Comparison of ENCODE assay signal across 18 mouse cellular contexts in the genomic region with DNA sequence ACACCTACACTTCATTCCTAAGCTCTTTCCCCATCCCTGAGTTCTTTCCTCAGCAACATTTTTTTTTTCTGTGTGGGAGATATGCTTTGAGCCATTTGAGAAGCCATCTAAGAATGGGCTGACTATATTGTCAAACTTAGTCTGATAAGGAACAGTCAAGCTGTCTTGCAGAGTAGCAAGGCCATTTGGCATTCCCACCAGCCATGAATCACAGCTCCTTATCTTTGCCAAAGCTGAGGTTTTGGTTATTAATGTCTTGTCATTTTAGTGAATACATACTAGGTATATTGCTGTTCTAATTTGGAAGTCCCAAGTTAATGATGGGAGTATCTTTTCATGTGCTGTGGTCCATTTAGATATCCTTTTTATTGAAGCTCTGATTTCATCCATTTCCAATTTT.
DNase-seq lines count a peak whose midpoint lies in the region; ATAC-seq lines count a peak whose summit lies in the region.
"Had no signal": no experiment of that assay in that cellular context is flagged by ENCODE, and none has a peak within 500 bp of the region (broad histone marks: within the 10 kb centered on the region; RNA-seq: fewer than 3 reads in every experiment).

No protein-coding gene starts in this region.

- H3K4me2 ChIP-seq in neural tube, embryonic 15.5 days, result no peak overlapping the region
- H3K4me2 ChIP-seq: embryonic facial prominence, embryonic 12.5 days; forebrain, embryonic 13.5 days; forebrain, embryonic 15.5 days had no signal

- H3K9ac ChIP-seq in neural tube, embryonic 15.5 days (replicated peaks), result no peak overlapping the region
- H3K9ac ChIP-seq: embryonic facial prominence, embryonic 12.5 days; forebrain, embryonic 13.5 days; forebrain, embryonic 15.5 days; forebrain, postnatal 0 days had no signal

- H3K27ac ChIP-seq in neural tube, embryonic 15.5 days (replicated peaks), result no peak overlapping the region
- H3K27ac ChIP-seq: embryonic facial prominence, embryonic 10.5 days; embryonic facial prominence, embryonic 12.5 days; forebrain, embryonic 13.5 days; forebrain, embryonic 15.5 days had no signal

- H3K9me3 ChIP-seq in neural tube, embryonic 15.5 days (replicated peaks), result no peaks in the 10 kb centered on the region
- H3K9me3 ChIP-seq: embryonic facial prominence, embryonic 10.5 days; embryonic facial prominence, embryonic 12.5 days; forebrain, embryonic 13.5 days; forebrain, embryonic 15.5 days had no signal

- H3K27me3 ChIP-seq in neural tube, embryonic 15.5 days (replicated peaks), result no peaks in the 10 kb centered on the region
- H3K27me3 ChIP-seq: embryonic facial prominence, embryonic 12.5 days; forebrain, embryonic 13.5 days; forebrain, embryonic 15.5 days; Patski had no signal

- no peak for ATAC-seq in neural tube, embryonic 15.5 days (ENCODE audit: low FRiP score)
- ATAC-seq: activated CD4-positive, CD25-positive, alpha-beta regulatory T cell, adult 4 months; forebrain, embryonic 13.5 days; forebrain, embryonic 15.5 days; forebrain, postnatal 0 days; Patski had no signal

- H3K4me1 ChIP-seq in neural tube, embryonic 15.5 days, result 0 out of 2 replicates have a peak, but pooled peaks cover 8% of the 10 kb centered on the region
- H3K4me1 ChIP-seq: embryonic facial prominence, embryonic 12.5 days; forebrain, embryonic 15.5 days had no signal

- H3K4me3 ChIP-seq in neural tube, embryonic 15.5 days (replicated peaks), result no peak overlapping the region
- H3K4me3 ChIP-seq: embryonic facial prominence, embryonic 10.5 days; embryonic facial prominence, embryonic 12.5 days; forebrain, embryonic 13.5 days; forebrain, embryonic 15.5 days had no signal

- no peaks in the 10 kb centered on the region for H3K36me3 ChIP-seq in neural tube, embryonic 15.5 days
- H3K36me3 ChIP-seq: embryonic facial prominence, embryonic 10.5 days; embryonic facial prominence, embryonic 12.5 days; forebrain, embryonic 15.5 days had no signal

- peak; percentile 24 to 67 for DNase-seq in adrenal gland, adult (ENCODE audit: inconsistent age in 2 of 2, low spot score in 1 of 2)
- DNase-seq in adrenal gland, postnatal 10 days, result no peak
- peak; percentile 13 for DNase-seq in adrenal gland, adult 8-10 months
- no peak for DNase-seq in adrenal gland, adult 18-20 months (ENCODE audit: low spot score in 2 of 2)
- peak; percentile 45 for DNase-seq in 3T3-L1 (ENCODE audit: low read depth, low spot score)
- DNase-seq: cerebellum, adult 11-12 months; cerebellum, adult 2 months; cerebellum, adult 9-10 months; cerebellum, postnatal 10 days; cerebellum, postnatal 25 days; forebrain, postnatal 0 days had no signal

Comparison
In these comparisons a context has a peak if more than half of its experiments do, and no peak if none do; other contexts are left out.
1. DNase-seq: peak in adrenal gland, adult (2 of 2), adrenal gland, adult 8-10 months (single experiment) and 3T3-L1 (single experiment); none in adrenal gland, postnatal 10 days (single experiment) and adrenal gland, adult 18-20 months (0 of 2).